Mouse (Mus musculus) effector memory CD4-positive, alpha-beta T cell, adult 7 months (primary cell): ENCODE results near the gene Olfr772. TPM values are rescaled to one million over a fixed set of nuclear protein-coding genes. Genes with fewer than 3 reads are reported as not detected.

ENCODE experiments used
- polyA plus RNA-seq: library from polyadenylated mRNA; unstranded; fragments of 100-300 nt; shearing (Covaris generic); gene quantifications from one replicate; pipeline ENCODE4 v1.2.1, GENCODE M21; 2017

The Olfr772 gene
- not detected for polyA plus RNA-seq

GRCm38 (mm10) chr10:129177821-129178220, at the start of gene Olfr772:
TSS of gene Olfr772 (minus strand) at chr10:129177921.

GRCm38 (mm10) chr10:129187319-129187718, 9.6 kb upstream of the Olfr772 start, which contains the start of gene Olfr773:
TSS of gene Olfr773 (minus strand) at chr10:129187419.

GRCm38 (mm10) chr10:129164651-129165050, 13.1 kb downstream of the Olfr772 start, which contains the start of gene Olfr771:
TSS of gene Olfr771 (minus strand) at chr10:129164751.

GRCm38 (mm10) chr10:129138898-129139297, 38.8 kb downstream of the Olfr772 start, which contains the start of gene Olfr770:
TSS of gene Olfr770 (minus strand) at chr10:129138998.

Other genes with a start within 250 kb of the Olfr772 start
- gene Itga7, start 244.1 kb downstream of the Olfr772 start, polyA plus RNA-seq = 45.6 TPM
- gene Mettl7b, start 216.9 kb downstream of the Olfr772 start, polyA plus RNA-seq = not detected
- 0.17 TPM for gene Olfr9, start 188.5 kb downstream of the Olfr772 start, polyA plus RNA-seq
- not detected for gene Olfr763, start 167.1 kb downstream of the Olfr772 start, polyA plus RNA-seq
- not detected for gene Olfr764-ps1, start 138.0 kb downstream of the Olfr772 start, polyA plus RNA-seq
- gene Olfr765, start 127.9 kb downstream of the Olfr772 start, polyA plus RNA-seq = not detected
- not detected for gene Olfr766-ps1, start 108.9 kb downstream of the Olfr772 start, polyA plus RNA-seq
- gene Olfr767, start 95.0 kb downstream of the Olfr772 start, polyA plus RNA-seq = not detected
- gene Olfr768, start 78.5 kb downstream of the Olfr772 start, polyA plus RNA-seq = not detected
- gene Olfr769, start 60.1 kb downstream of the Olfr772 start, polyA plus RNA-seq = not detected
- 0.80 TPM for gene Olfr770, start 38.9 kb downstream of the Olfr772 start, polyA plus RNA-seq
- not detected for gene Olfr771, start 13.2 kb downstream of the Olfr772 start, polyA plus RNA-seq
- not detected for gene Olfr773, start 9.5 kb upstream of the Olfr772 start, polyA plus RNA-seq
- not detected for gene Olfr774, start 58.3 kb upstream of the Olfr772 start, polyA plus RNA-seq
- not detected for gene Olfr775, start 70.5 kb upstream of the Olfr772 start, polyA plus RNA-seq
- gene Olfr776, start 81.2 kb upstream of the Olfr772 start, polyA plus RNA-seq = not detected
- gene Olfr777, start 93.6 kb upstream of the Olfr772 start, polyA plus RNA-seq = not detected
- gene Olfr780, start 140.2 kb upstream of the Olfr772 start, polyA plus RNA-seq = not detected
- gene Olfr781, start 150.9 kb upstream of the Olfr772 start, polyA plus RNA-seq = not detected
- not detected for gene Olfr782, start 170.9 kb upstream of the Olfr772 start, polyA plus RNA-seq
- not detected for gene Olfr784, start 206.2 kb upstream of the Olfr772 start, polyA plus RNA-seq
- gene Olfr785, start 227.5 kb upstream of the Olfr772 start, polyA plus RNA-seq = not detected
- gene Olfr786, start 249.4 kb upstream of the Olfr772 start, polyA plus RNA-seq = not detected